ENCODE assay signal across 8 mouse cellular contexts in the genomic region with DNA sequence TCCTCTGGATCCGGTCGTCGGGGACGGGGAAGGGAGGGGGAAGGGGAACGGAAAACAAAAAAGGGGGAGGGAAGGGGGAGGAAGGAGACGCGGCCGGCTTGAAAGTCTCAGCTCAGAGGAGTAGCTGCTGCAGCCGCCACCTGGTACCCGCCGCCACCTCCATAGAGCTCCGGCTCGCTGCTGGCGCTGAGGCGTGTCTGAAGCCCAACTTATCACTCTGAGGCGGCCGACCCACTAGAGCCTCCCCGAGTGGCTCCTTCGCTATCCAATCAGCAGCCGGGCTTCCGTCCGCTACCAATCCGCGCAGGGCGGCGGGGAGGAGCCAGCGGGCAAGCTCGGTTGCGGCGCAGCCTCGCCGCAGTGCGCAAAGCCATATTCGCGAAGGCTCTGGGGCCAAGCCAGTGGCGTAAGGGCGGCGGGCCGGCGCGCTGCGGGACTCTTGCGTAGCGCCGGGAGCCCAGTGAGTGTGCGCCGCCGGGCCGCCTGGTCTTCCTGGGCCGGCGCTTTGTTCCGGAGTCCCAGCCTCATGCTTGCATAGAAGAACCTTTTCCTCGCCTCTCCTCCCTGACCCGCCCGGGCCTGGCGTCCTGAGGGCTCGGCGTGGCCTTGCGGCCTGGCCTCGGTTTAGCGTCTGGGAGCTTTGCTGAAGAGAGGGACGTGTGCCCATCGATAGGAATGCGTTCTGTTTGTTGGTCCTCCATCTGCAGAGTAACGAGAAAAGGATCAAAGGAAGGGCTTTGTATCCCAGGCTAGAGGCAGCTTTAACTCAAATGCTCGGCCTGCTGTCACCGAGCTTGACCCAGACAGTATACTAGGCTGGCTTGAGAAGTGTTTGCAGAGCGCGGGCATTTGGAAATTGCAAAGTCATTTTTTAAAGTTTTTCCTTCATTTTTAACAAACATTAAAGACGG. TPM values are rescaled to one million over a fixed set of nuclear protein-coding genes. Genes with fewer than 3 reads are reported as not detected.
DNase-seq lines count a peak whose midpoint lies in the region; ATAC-seq and TF ChIP-seq lines count a peak whose summit lies in the region.

Gene Eif4g2 (minus strand): TSS at position 209 of the 911 bp plus-strand sequence.

- H3K4me1 ChIP-seq in embryonic facial prominence, embryonic 14.5 days (ENCODE audit: control insufficient read depth, insufficient read depth, low read length) = peaks cover 20% of the 10 kb centered on the region
- peaks cover 4% of the 10 kb centered on the region; the same call in 1 of the 2 replicates for H3K4me1 ChIP-seq in heart, adult 2 months (ENCODE audit: control insufficient read depth, insufficient read depth, low read length)
- H3K4me1 ChIP-seq in limb, embryonic 13.5 days = peaks cover 23% of the 10 kb centered on the region
- H3K4me1 ChIP-seq in midbrain, embryonic 16.5 days (ENCODE audit: control insufficient read depth, insufficient read depth, low read length) = peaks cover 30% of the 10 kb centered on the region

- H3K27me3 ChIP-seq in embryonic facial prominence, embryonic 14.5 days (replicated peaks; ENCODE audit: control insufficient read depth, insufficient read depth, low read length) = no peaks in the 10 kb centered on the region
- no peaks in the 10 kb centered on the region for H3K27me3 ChIP-seq in heart, adult 2 months (ENCODE audit: control insufficient read depth, insufficient read depth, low read length)
- H3K27me3 ChIP-seq in limb, embryonic 13.5 days = no peaks in the 10 kb centered on the region
- no peaks in the 10 kb centered on the region for H3K27me3 ChIP-seq in midbrain, embryonic 16.5 days (ENCODE audit: control insufficient read depth, insufficient read depth, low read depth, low read length)

- TF ChIP-seq CTCF in heart, adult 2 months (IDR thresholded peaks at IDR 0.05) = no peak

- H3K9ac ChIP-seq in embryonic facial prominence, embryonic 14.5 days (ENCODE audit: low read depth, low read length) = peak within 1 kb of the TSS; percentile 100
- H3K9ac ChIP-seq in heart, adult 2 months (ENCODE audit: low read depth, low read length) = peak within 1 kb of the TSS; percentile 98
- peak within 1 kb of the TSS; percentile 100 for H3K9ac ChIP-seq in limb, embryonic 13.5 days
- peak within 1 kb of the TSS; percentile 98 for H3K9ac ChIP-seq in midbrain, embryonic 16.5 days (ENCODE audit: low read depth, low read length)

- ATAC-seq in embryonic facial prominence, embryonic 14.5 days (ENCODE audit: low read depth) = peak; percentile 99
- ATAC-seq in limb, embryonic 13.5 days (ENCODE audit: low FRiP score, low read depth) = peak; percentile 99
- ATAC-seq in midbrain, embryonic 16.5 days = peak; percentile 99

- H3K27ac ChIP-seq in embryonic facial prominence, embryonic 14.5 days (replicated peaks; ENCODE audit: low read depth, low read length) = peak within 1 kb of the TSS; percentile 100
- H3K27ac ChIP-seq in heart, adult 2 months = peak within 1 kb of the TSS; percentile 96
- H3K27ac ChIP-seq in limb, embryonic 13.5 days = peak within 1 kb of the TSS; percentile 100
- H3K27ac ChIP-seq in midbrain, embryonic 16.5 days (ENCODE audit: low read length) = peak within 1 kb of the TSS; percentile 100

- TF ChIP-seq POLR2A in heart, adult 2 months (IDR thresholded peaks at IDR 0.05; ENCODE audit: insufficient read depth, low read depth, low read length) = peak; percentile 98

- H3K36me3 ChIP-seq in embryonic facial prominence, embryonic 14.5 days (ENCODE audit: control insufficient read depth, insufficient read depth, low read length) = peaks cover 38% of the 10 kb centered on the region
- peaks cover 36% of the 10 kb centered on the region for H3K36me3 ChIP-seq in heart, adult 2 months (ENCODE audit: control insufficient read depth, insufficient read depth, low read length)
- H3K36me3 ChIP-seq in limb, embryonic 13.5 days = peaks cover 35% of the 10 kb centered on the region
- peaks cover 16% of the 10 kb centered on the region for H3K36me3 ChIP-seq in midbrain, embryonic 16.5 days (ENCODE audit: control insufficient read depth, insufficient read depth, low read length)

- peak within 1 kb of the TSS; percentile 99 for H3K4me3 ChIP-seq in embryonic facial prominence, embryonic 14.5 days (ENCODE audit: low read depth, low read length)
- peak within 1 kb of the TSS; percentile 60 for H3K4me3 ChIP-seq in heart, adult 2 months
- peak within 1 kb of the TSS; percentile 99 for H3K4me3 ChIP-seq in limb, embryonic 13.5 days
- H3K4me3 ChIP-seq in midbrain, embryonic 16.5 days (ENCODE audit: low read depth, low read length) = peak within 1 kb of the TSS; percentile 70

- peak; percentile 94 for DNase-seq in 3T3-L1 (ENCODE audit: low read depth, low spot score)
- DNase-seq in adrenal gland, postnatal 4 days (ENCODE audit: low spot score in 2 of 2) = peak; percentile 96 to 98
- DNase-seq in embryonic facial prominence, embryonic 14.5 days (ENCODE audit: low spot score) = peak; percentile 100
- peak; percentile 99 to 100 for DNase-seq in heart, adult 2 months
- peak; percentile 99 for DNase-seq in kidney, adult 8-10 months
- peak; percentile 98 for DNase-seq in spleen, postnatal 10 days (ENCODE audit: low spot score in 2 of 2)

- H3K9me3 ChIP-seq in embryonic facial prominence, embryonic 14.5 days (ENCODE audit: control insufficient read depth, low read length) = no peaks in the 10 kb centered on the region
- H3K9me3 ChIP-seq in limb, embryonic 13.5 days = no peaks in the 10 kb centered on the region
- no peaks in the 10 kb centered on the region for H3K9me3 ChIP-seq in midbrain, embryonic 16.5 days (replicated peaks; ENCODE audit: control insufficient read depth, low read length, poor library complexity, severe bottlenecking)

- no peaks in the 10 kb centered on the region for H3K79me2 ChIP-seq in heart, adult 2 months (replicated peaks; ENCODE audit: control insufficient read depth, insufficient read depth, low read length)

- TF ChIP-seq EP300 in heart, adult 2 months (IDR thresholded peaks at IDR 0.05; ENCODE audit: insufficient read depth, low read depth, low read length) = no peak; the same call in 1 of the 2 replicates

- H3K4me2 ChIP-seq in embryonic facial prominence, embryonic 14.5 days (ENCODE audit: low read depth, low read length) = peak within 1 kb of the TSS; percentile 83
- peak within 1 kb of the TSS; percentile 92 for H3K4me2 ChIP-seq in limb, embryonic 13.5 days (replicated peaks)
- peak within 1 kb of the TSS; percentile 86 for H3K4me2 ChIP-seq in midbrain, embryonic 16.5 days (ENCODE audit: low read length)

- intact Hi-C loops in heart, adult 2 months (cut with DNase I) = loop anchor here (1.0 to 5.0 kb wide), 2 partner anchors 39 to 74 kb away; no protein-coding TSS in a partner anchor

- under 1% methylated on average over 56 of the region's 70 CpGs for WGBS in embryonic facial prominence, embryonic 14.5 days
- WGBS in heart, adult 2 months = under 1% methylated on average over 70 of the region's 70 CpGs
- WGBS in limb, embryonic 13.5 days = under 1% methylated on average over 70 of the region's 70 CpGs
- under 1% methylated on average over 69 of the region's 70 CpGs for WGBS in midbrain, embryonic 16.5 days

RNA-seq across cellular contexts. Expression of gene Eif4g2, which starts in this region (rescaled TPM):
- total RNA-seq in adrenal gland, postnatal 4 days (2021) = 1,000 to 10,000 TPM; 1,008 to 1,014 TPM
- 913 and 918 TPM in 2 replicates for polyA plus RNA-seq in embryonic facial prominence, embryonic 14.5 days (2014; fragmentation: Nextera tagmentation; extraction: Ambion mirVana)
- total RNA-seq in heart, adult 2 months (2021) = 1,000 to 10,000 TPM in 1 of 2 experiments, 100 to 1,000 TPM in 1; 958 to 1,084 TPM
- polyA plus RNA-seq in heart, adult 2 months (2012; rRNA removed) = 174 and 435 TPM in 2 replicates
- 823 and 917 TPM in 2 replicates for polyA plus RNA-seq in limb, embryonic 13.5 days (2015; fragmentation: Nextera tagmentation; extraction: Ambion mirVana)
- polyA plus RNA-seq in midbrain, embryonic 16.5 days (2015; fragmentation: Nextera tagmentation; extraction: Ambion mirVana) = 1,168 and 1,270 TPM in 2 replicates

Comparison
In these comparisons a context has a peak if more than half of its experiments do, and no peak if none do; other contexts are left out.
1. Peak in every context shown above with its lines: DNase-seq, ATAC-seq, H3K4me3 ChIP-seq and H3K27ac ChIP-seq.